Mouse (Mus musculus) forebrain, postnatal 0 days (tissue): ENCODE measurements around the gene C3. TPM values are rescaled to one million over a fixed set of nuclear protein-coding genes. Genes with fewer than 3 reads are reported as not detected.

Source experiments
- ATAC-seq: fragments of 200-750 bp; cut with Nextera tagmentation; 2 replicates; pipeline ENCODE4 v1.8.0; 2017; ENCODE audit warnings: mild to moderate bottlenecking, moderate library complexity
- DNase-seq: peaks from one replicate; pipeline ENCODE4 v3.0.0-alpha.2; 2015
- H3K27ac ChIP-seq: fragments of 300-500 bp; sonication (generic); 2 replicates; pipeline ENCODE4 v1.5.1; 2014; ENCODE audit warnings: low read depth, mild to moderate bottlenecking, antibody characterized with exemption, low read length, moderate library complexity, mixed read lengths
- H3K27me3 ChIP-seq: fragments of 300-500 bp; sonication (generic); 2 replicates; pipeline ENCODE4 v1.6.1; 2014; ENCODE audit warnings: mild to moderate bottlenecking, low read length, mixed read lengths; ENCODE audit not compliant: insufficient read depth
- H3K36me3 ChIP-seq: fragments of 300-500 bp; sonication (generic); 2 replicates; pipeline ENCODE4 v1.6.1; 2014; ENCODE audit warnings: mild to moderate bottlenecking, moderate library complexity; ENCODE audit not compliant: insufficient read depth
- H3K4me1 ChIP-seq: fragments of 300-500 bp; sonication (generic); 2 replicates; pipeline ENCODE4 v1.6.1; 2014; ENCODE audit warnings: antibody characterized with exemption; ENCODE audit not compliant: insufficient read depth
- H3K4me2 ChIP-seq: fragments of 300-500 bp; sonication (generic); 2 replicates; pipeline ENCODE4 v1.6.1; 2014; ENCODE audit warnings: low read depth, mild to moderate bottlenecking, moderate library complexity
- H3K4me3 ChIP-seq: fragments of 300-500 bp; sonication (generic); 2 replicates; pipeline ENCODE4 v1.5.1; 2014; ENCODE audit warnings: low read depth, low read length, mixed read lengths
- H3K9ac ChIP-seq: fragments of 300-500 bp; sonication (generic); 2 replicates; pipeline ENCODE4 v1.6.1; 2014; ENCODE audit warnings: mild to moderate bottlenecking
- H3K9me3 ChIP-seq: fragments of 300-500 bp; sonication (generic); 2 replicates; pipeline ENCODE4 v1.6.1; 2016; ENCODE audit warnings: low read length
- CTCF ChIP-seq: sonication (generic); IDR thresholded peaks from 2 replicates; pipeline ENCODE4 v1.5.1; 2016; ENCODE audit warnings: antibody characterized with exemption, control low read depth, low read depth
- WGBS: fragments of 180-500 bp; shearing (Covaris S2); extraction: QIAGEN DNeasy Blood & Tissue Kit; methylation state at CpG from one replicate; pipeline ENCODE4 v1.1.7; 2014; 5-methylcytosine and 5-hydroxymethylcytosine counted together
- polyA plus RNA-seq: library from polyadenylated mRNA; unstranded; fragments of >200 nt; fragmentation: Nextera tagmentation; extraction: Ambion mirVana; gene quantifications from 2 replicates; pipeline ENCODE4 v1.2.1, GENCODE M21; 2015
- total RNA-seq: library from RNA; depleted of rRNA; stranded (reverse); fragments of >200 nt; gene quantifications from 2 replicates; pipeline ENCODE4 v1.2.3, GENCODE M21; 2014

C3 gene
- total and polyA plus RNA-seq, 2 experiments from 2014 or later = 1.2 to 1.3 TPM

GRCm38 (mm10) chr17:57245311-57245929 lies 17.5 kb upstream of the C3 start:
- peaks cover 15% of the 10 kb centered on the region for H3K36me3 ChIP-seq
- no peak for TF ChIP-seq CTCF
- peaks cover 9% of the 10 kb centered on the region; the same call in 1 of the 2 replicates for H3K4me1 ChIP-seq
- no peak overlapping the region for H3K9ac ChIP-seq
- WGBS = 90% methylated on average over 10 of the region's 10 CpGs
- peaks cover 3% of the 10 kb centered on the region; the same call in 1 of the 2 replicates for H3K27me3 ChIP-seq
- ATAC-seq = no peak
- DNase-seq = no peak
- no peaks in the 10 kb centered on the region for H3K9me3 ChIP-seq
- no peak overlapping the region for H3K4me2 ChIP-seq
- no peak overlapping the region for H3K4me3 ChIP-seq
- no peak overlapping the region for H3K27ac ChIP-seq

- Histone ChIP-seq H3K4me2 (no peak overlapping the region), H3K4me1 (peaks cover 3% of the 10 kb centered on the region; the same call in 1 of the 2 replicates), H3K36me3 (peaks cover 15% of the 10 kb centered on the region), H3K27ac (no peak overlapping the region), H3K4me3 (no peak overlapping the region), H3K9me3 (no peaks in the 10 kb centered on the region), H3K27me3 (no peaks in the 10 kb centered on the region), H3K9ac (no peak overlapping the region)
- no peak for TF ChIP-seq CTCF
- DNase-seq = no peak
- no peak for ATAC-seq
- 78% methylated on average over 10 of the region's 10 CpGs for WGBS
Measured at GRCm38 (mm10) chr17:57243650-57244370, 15.9 kb upstream of the C3 start.

GRCm38 (mm10) chr17:57237181-57237580 lies 9.2 kb upstream of the C3 start:
- no peaks in the 10 kb centered on the region for H3K9me3 ChIP-seq
- no peak for DNase-seq
- H3K36me3 ChIP-seq = peaks cover 21% of the 10 kb centered on the region
- ATAC-seq = no peak
- no peaks in the 10 kb centered on the region for H3K27me3 ChIP-seq
- H3K4me1 ChIP-seq = no peaks in the 10 kb centered on the region
- H3K4me3 ChIP-seq = no peak overlapping the region
- no peak overlapping the region for H3K4me2 ChIP-seq
- no peak overlapping the region for H3K27ac ChIP-seq
- no peak for TF ChIP-seq CTCF
- H3K9ac ChIP-seq = no peak overlapping the region
- 93% methylated on average over 9 of the region's 9 CpGs for WGBS

- TF ChIP-seq CTCF = no peak
- ATAC-seq (no peak), DNase-seq (no peak)
- Histone ChIP-seq H3K4me3 (no peak overlapping the region), H3K9ac (no peak overlapping the region), H3K27me3 (no peaks in the 10 kb centered on the region), H3K4me1 (no peaks in the 10 kb centered on the region), H3K36me3 (peaks cover 14% of the 10 kb centered on the region), H3K27ac (no peak overlapping the region), H3K4me2 (no peak overlapping the region), H3K9me3 (no peaks in the 10 kb centered on the region)
- 88% methylated on average over 5 of the region's 5 CpGs for WGBS
Measured at GRCm38 (mm10) chr17:57235803-57236202, 7.9 kb upstream of the C3 start.

- WGBS = 87% methylated on average over 12 of the region's 12 CpGs
- peak; percentile 10; the same call in 1 of the 2 replicates for TF ChIP-seq CTCF
- H3K27me3 ChIP-seq = no peaks in the 10 kb centered on the region
- no peak overlapping the region for H3K9ac ChIP-seq
- no peaks in the 10 kb centered on the region for H3K9me3 ChIP-seq
- no peak overlapping the region for H3K4me3 ChIP-seq
- H3K36me3 ChIP-seq = peaks cover 14% of the 10 kb centered on the region
- H3K27ac ChIP-seq = no peak overlapping the region
- H3K4me1 ChIP-seq = no peaks in the 10 kb centered on the region
- H3K4me2 ChIP-seq = no peak overlapping the region
- no peak for DNase-seq
- ATAC-seq = no peak
Measured at GRCm38 (mm10) chr17:57234254-57234928, 6.5 kb upstream of the C3 start.

DNA sequence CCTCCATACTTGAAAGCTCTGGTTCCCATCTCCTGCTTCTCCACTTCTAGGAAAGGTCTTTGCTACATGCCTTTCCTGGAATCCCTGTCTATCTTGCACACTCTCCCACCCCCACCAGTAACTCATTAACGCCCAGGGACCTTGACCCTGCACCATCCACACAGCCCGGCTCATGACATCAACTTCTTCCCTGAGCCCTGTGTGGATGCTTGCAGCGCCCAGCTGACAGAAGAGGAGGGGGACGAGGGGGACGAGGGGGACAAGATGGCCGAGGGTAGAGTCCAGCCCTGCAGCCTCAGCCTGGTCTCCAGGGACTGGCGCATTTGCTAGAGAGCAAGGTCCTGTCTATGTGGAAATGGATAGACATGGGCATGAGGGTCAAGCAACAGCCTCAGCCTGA lies 5.1 kb upstream of the C3 start:
- 53% methylated on average over 7 of the region's 7 CpGs for WGBS

DNA sequence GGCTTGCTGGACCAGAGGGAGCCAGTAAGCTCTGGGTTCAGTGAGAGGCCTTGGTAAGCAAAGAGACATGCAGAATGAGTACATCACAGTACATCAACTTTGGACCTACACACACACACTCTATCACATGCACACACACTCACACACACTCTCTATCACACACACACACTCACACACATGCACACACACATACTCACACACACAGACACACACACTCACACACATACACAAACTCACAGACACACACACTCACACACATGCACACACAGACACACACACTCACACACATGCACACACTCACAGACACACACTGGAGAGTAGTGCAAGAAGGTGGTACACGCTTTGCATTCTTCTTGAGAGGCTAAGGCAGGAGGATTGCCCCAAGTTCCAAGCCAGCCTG lies 4.3 kb upstream of the C3 start:
- Histone ChIP-seq H3K9me3 (no peaks in the 10 kb centered on the region), H3K4me2 (no peak overlapping the region), H3K36me3 (peaks cover 9% of the 10 kb centered on the region; the same call in 1 of the 2 replicates), H3K4me1 (no peaks in the 10 kb centered on the region), H3K27ac (no peak overlapping the region), H3K4me3 (no peak overlapping the region), H3K27me3 (no peaks in the 10 kb centered on the region), H3K9ac (no peak overlapping the region)
- TF ChIP-seq CTCF = no peak
- 76% methylated on average over 1 of the region's 1 CpGs for WGBS
- no peak for DNase-seq
- no peak for ATAC-seq

More for the DNA sequence above, 5.1 kb upstream of the C3 start:
- DNase-seq (no peak), ATAC-seq (0 out of 2 replicates have a peak, but pooled peaks have one; percentile 11)
- Histone ChIP-seq H3K4me2 (no peak overlapping the region), H3K9me3 (no peaks in the 10 kb centered on the region), H3K36me3 (peaks cover 14% of the 10 kb centered on the region), H3K4me3 (no peak overlapping the region), H3K4me1 (no peaks in the 10 kb centered on the region), H3K27me3 (no peaks in the 10 kb centered on the region), H3K27ac (no peak overlapping the region), H3K9ac (no peak overlapping the region)
- TF ChIP-seq CTCF = no peak
